Mouse (Mus musculus) regulatory T cell (primary cell): Measurements from ENCODE around the gene Acp5.

ENCODE experiments used
- in situ Hi-C: fragments of 300-600 bp; cut with MboI, MseI; formaldehyde crosslinking; loops from one replicate; pipeline ENCODE4 v1.15.1; 2025; ENCODE audit warnings: high pct_unique_total_duplicates

Acp5 gene

GRCm38 (mm10) chr9:22143108-22144037 lies 7.9 kb upstream of the Acp5 start:
- in situ Hi-C loops = loop anchor here (5.0 kb wide), 1 partner anchor 81 kb away; no protein-coding TSS in a partner anchor

DNA sequence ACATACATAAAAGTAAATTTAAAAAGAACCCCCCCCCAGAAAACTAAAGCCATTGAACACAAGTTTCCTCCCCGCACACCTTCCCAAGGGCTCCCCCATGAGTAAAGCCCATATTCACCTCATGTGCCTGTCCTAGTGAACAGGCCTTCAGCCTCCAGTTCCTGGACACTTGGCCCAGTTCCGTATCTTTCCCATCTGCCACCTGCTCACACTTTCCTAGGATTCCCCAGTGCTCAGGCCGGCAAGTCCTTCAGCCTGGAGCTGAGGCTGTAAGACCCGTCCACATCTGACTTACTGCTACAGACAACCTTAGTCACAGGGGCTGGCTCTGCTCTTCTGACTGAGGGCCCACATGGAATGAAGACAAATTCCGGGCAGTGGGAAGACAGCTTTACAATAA lies 4.2 kb upstream of the Acp5 start:
- in situ Hi-C loops = loop anchor here (5.0 kb wide), 1 partner anchor 77 kb away; no protein-coding TSS in a partner anchor

DNA sequence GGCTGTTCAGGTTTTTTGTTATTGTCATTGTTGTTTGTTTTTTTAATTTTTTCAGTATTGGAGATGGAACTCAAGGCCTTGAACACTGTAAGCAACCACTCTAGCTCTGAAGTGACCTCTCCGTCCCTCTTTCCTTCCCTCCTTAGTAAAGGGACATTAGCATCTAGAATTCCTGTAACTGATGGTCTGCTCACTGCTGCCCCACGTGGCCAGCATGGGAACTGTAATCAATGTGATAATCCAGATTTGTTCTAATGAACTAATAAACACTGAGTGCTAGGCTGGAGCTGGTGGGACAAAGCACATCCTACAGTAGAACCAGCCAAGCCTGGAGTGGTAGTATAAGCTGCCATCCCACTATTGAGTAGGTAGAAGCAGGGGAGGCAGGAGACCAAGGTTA lies 3.0 kb upstream of the Acp5 start:
- in situ Hi-C loops = no loop called here

DNA sequence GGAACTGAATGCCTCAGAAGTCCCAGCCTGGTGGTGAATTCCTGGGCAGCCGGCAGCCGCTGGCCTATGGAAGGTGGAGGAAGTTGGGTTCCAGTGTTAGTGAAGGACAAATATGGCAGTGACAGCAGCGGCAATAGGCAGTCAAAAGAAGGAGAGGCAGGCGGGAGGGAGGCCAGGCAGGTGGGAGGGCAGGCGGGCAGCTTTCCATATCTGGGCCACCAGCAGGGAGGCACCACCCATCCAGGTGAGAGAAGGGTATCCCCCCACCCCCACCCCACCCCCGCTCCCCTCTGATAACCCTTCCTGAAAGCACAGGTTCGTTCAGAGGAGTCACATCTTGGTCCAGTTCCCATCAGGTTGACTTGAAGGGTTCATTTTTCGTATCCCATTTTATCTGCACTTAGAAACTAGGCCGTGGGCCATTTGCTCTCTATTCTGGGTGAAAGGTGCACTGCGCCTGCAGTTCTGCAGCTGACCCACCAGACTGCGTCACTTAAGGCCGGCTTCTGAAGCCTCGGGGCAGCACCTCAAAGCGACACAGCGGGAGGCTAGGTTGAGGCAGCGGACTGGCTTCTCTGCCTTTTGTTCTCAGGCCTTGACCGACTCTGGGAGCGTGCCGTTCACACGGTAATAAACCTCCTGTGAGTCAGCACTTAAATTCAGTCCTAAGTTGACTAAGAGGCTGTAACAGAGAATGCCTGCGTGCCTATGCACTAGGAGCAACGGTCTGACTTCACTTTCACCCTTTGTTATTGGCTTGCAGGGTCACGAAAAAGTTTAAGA lies 1.4 kb upstream of the Acp5 start:
- in situ Hi-C loops = no loop called here

GRCm38 (mm10) chr9:22134988-22135643 lies 395 bp downstream of the Acp5 start:
- in situ Hi-C loops = no loop called here

DNA sequence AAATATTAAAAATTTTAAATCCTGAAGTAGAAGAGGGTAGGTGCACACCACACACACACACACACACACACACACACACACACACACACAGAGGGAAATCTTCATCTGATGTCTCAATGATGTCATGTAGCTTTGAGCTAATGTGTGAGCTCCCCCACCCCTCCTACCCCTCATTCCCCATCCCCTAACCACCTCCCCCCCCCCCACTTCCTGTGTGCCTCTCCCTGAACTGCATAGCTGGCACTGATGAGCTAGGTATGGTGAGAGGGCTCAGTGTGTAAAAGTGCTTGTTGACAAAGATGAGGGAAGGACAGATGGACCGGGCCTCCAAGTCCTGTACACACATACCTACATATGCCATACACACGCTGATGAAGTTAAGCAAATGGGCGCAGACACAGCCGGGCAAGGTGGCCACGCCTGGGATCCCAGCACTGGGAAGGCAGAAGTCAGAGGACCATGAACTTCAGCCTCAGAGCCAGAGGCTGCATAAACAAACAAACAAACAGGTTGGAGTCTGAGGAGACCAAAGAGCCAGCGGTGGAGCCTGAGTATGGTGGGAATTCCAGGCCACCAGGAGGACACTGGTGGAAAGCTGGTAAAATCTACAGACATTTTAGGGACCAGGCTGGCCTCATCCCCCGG lies 1.1 kb downstream of the Acp5 start:
- in situ Hi-C loops = no loop called here

GRCm38 (mm10) chr9:22132220-22132619 lies 3.3 kb downstream of the Acp5 start:
- in situ Hi-C loops = no loop called here

- in situ Hi-C loops = no loop called here
These were observed 4.1 kb downstream of the Acp5 start for GRCm38 (mm10) chr9:22131226-22131981.

- in situ Hi-C loops = no loop called here
These were observed 10.1 kb downstream of the Acp5 start for GRCm38 (mm10) chr9:22125246-22126027.

DNA sequence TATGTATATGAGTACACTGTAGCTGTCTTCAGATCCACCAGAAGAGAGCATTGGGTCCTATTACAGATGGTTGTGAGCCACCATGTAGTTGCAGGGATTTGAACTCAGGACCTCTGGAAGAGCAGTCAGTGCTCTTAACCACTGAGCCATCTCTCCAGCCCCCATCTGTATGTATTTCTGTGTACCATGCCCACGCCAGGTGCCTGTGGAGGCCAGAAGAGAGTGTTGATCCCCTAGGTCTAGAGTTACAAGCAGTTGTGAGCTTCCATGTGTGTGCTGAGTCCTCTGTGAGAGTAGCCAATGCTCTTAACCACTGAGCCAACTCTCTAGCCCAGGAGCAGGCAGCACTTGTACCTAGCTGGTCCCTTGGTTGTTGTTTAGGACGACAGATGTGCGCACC lies 11.3 kb downstream of the Acp5 start:
- in situ Hi-C loops = loop anchor here (5.0 kb wide), 1 partner anchor 57 kb away; no protein-coding TSS in a partner anchor

GRCm38 (mm10) chr9:22123069-22123609 lies 12.4 kb downstream of the Acp5 start:
- in situ Hi-C loops = loop anchor here (5.0 kb wide), 1 partner anchor 56 kb away; no protein-coding TSS in a partner anchor

DNA sequence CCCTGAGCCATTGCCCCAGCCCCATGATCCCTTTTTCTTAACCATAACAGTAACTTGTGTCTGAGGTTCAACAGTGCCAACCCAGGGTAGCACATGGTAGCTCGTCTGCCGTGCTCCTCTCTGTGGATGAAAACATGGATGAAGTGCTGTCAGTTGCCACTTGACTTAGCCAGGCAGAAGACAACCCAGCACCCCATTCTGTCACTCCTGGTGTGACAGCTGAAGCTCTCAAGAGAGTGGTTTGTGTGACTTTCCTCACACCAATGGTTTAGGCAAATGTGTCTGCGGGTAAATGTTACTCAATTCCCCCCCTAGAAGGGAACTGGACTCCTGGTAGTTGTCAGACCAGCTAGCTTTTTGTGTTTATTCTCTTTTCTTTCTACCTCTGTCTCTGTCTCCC lies 13.5 kb downstream of the Acp5 start:
- in situ Hi-C loops = loop anchor here (5.0 kb wide), 1 partner anchor 55 kb away; no protein-coding TSS in a partner anchor

- in situ Hi-C loops = loop anchor here (5.0 kb wide), 1 partner anchor 54 kb away; no protein-coding TSS in a partner anchor
These were observed 14.0 kb downstream of the Acp5 start for GRCm38 (mm10) chr9:22121545-22121944.

GRCm38 (mm10) chr9:22119543-22119942 lies 16.0 kb downstream of the Acp5 start:
- in situ Hi-C loops = no loop called here

DNA sequence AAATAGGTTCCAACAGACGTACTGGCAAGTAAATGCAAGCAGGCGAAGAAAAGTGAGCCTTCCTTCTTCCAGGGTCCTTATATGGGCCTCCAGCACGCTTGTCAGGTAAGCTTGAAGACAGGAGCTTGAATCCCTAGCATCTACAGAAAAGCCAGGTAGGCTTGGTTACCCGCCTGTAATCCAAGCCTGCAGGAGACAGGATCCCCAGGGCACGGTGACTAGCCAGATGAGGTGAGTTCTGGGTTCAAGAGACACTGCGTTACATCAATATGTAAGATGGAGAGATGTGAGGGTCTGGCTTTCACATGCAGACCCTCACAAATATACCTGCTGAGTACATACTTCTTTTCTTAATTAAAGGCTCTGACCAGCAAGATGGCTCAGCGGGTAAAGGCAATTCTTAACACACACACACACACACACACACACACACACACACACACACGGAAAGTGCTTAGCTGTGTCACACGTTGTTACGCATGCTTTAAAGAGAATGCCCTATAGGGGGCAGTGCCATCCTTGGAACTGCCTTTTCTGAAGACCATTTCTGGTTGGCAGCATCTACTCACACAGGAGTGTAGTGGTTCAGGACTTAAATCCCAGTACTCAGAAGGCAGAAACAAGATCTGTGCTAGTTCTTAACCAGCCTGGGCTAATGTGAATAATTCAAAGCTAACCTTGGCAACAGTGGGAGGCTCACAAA lies 17.6 kb downstream of the Acp5 start:
- in situ Hi-C loops = no loop called here

GRCm38 (mm10) chr9:22116740-22117426 lies 18.6 kb downstream of the Acp5 start, which contains the start of gene Elof1:
Gene Elof1, minus strand, starts transcription at chr9:22117172.
- in situ Hi-C loops = no loop called here

- in situ Hi-C loops = no loop called here
These were observed 19.4 kb downstream of the Acp5 start for GRCm38 (mm10) chr9:22116086-22116485.

DNA sequence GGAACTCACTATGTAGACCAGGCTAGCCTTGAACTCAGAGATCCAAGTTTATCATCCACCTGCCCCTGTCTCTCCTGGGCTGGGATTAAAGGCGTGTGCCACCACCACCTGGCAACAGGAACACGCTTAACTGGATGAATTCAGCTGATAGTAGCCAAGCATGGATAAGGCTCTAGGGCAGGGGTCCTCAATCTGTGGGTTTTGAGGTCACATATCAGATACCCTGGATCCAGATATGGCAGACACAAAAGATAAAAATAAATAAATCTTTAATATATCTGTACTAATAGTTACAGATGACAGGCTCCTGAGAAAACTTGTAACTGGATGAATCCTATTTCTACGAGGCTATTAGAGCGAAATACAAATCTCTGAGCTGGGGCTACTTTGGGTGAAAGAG lies 19.9 kb downstream of the Acp5 start:
- in situ Hi-C loops = no loop called here
